Mouse (Mus musculus): ENCODE data around the gene Nlgn3. TPM values are rescaled to one million over a fixed set of nuclear protein-coding genes. Genes with fewer than 3 reads are reported as not detected.
A peak's percentile ranks its signal among the peaks of the same experiment; 100 is the strongest.

The Nlgn3 gene
- 0.20 and 0.40 TPM in 2 replicates for polyA plus RNA-seq (2012; rRNA removed)

DNA sequence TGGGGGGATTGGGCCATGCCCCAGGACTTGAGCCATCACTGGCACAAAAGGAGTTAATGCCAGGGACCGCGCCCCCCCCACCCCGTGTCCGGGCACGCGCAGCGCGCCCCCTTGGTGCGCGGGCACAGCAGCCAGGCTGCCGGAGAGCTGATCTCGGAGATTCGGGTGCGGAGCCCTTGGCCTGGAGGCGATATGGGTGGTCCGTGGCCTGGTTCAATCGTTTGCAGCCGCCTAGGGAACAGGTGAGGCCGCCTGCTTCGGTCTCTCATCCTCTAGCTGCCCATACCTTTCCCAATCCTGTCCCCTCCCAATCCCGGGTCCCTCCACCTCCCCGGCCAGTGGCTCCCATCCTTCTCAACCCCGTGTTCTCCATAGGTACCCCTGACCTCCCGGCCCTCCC is at the start of gene Nlgn3:
TSS of gene Nlgn3 (plus strand) at position 114 of the 400 bp plus-strand sequence.
- Histone ChIP-seq H3K36me3 (ENCODE audit: control insufficient read depth, insufficient read depth, low read length) (peaks cover 3% of the 10 kb centered on the region; the same call in 1 of the 2 replicates), H3K4me3 (ENCODE audit: control insufficient read depth, insufficient read depth, low read length) (no peak within 1 kb of the TSS), H3K27me3 (ENCODE audit: control insufficient read depth, insufficient read depth, low read length) (no peaks in the 10 kb centered on the region), H3K27ac (ENCODE audit: control insufficient read depth, insufficient read depth, low read length) (no peak within 1 kb of the TSS), H3K4me1 (replicated peaks; ENCODE audit: control insufficient read depth, insufficient read depth, low read length) (no peaks in the 10 kb centered on the region)
- no peak for DNase-seq
- no peak for TF ChIP-seq CTCF (IDR thresholded peaks at IDR 0.05; ENCODE audit: borderline replicate concordance, control insufficient read depth, extremely low read depth, insufficient read depth, low read length, poor library complexity)
- TF ChIP-seq POLR2A (IDR thresholded peaks at IDR 0.05; ENCODE audit: control insufficient read depth, extremely low read depth, insufficient read depth, low read length, poor library complexity) = no peak
- 18% methylated on average over 6 of the region's 24 CpGs for WGBS

DNA sequence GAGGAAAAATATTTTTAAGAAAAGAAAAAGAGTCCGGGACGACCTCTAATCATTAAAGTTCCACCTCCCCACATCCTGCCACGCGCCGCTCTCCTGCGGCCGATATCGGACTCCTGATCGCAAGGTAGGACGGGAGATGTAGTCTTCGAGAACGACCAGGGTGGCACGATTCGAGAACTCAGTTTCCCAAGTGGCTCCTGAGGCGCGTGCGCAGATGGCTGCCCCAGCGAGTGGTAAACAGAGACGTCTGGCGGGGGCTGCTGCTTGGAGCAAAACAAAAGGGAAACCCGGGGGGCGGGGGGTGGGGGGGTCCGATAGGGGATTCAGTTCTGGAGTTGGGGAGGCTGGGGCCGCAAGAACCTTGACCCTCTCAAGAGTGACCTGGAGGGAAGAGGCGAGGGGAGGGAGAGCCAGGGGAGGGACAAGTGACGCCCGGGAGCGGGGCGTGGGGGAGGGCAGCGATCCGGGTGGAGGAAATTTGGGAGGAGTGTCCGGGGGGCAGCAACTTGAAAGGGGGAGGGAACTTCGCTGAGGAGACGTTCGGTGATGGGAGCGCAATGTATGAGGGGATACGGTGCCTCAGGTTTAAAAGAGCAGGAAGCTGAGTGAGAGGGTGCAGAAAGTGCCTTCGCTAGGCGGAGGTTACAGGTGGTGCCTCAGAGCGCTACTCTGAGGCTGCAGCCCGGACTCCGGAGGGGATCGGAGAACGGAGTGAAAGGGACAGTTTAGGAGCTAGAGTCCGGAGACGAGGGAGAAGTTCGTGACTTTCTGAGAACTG is 44.8 kb upstream of the Nlgn3 start, which contains the start of gene Foxo4:
TSS of gene Foxo4 (plus strand) at position 577 of the 778 bp plus-strand sequence.
- Histone ChIP-seq H3K4me1 (replicated peaks; ENCODE audit: control insufficient read depth, insufficient read depth, low read length) (peaks cover 16% of the 10 kb centered on the region), H3K36me3 (ENCODE audit: control insufficient read depth, insufficient read depth, low read length) (0 out of 2 replicates have a peak, but pooled peaks cover 3% of the 10 kb centered on the region), H3K27me3 (ENCODE audit: control insufficient read depth, insufficient read depth, low read length) (no peaks in the 10 kb centered on the region), H3K27ac (ENCODE audit: control insufficient read depth, insufficient read depth, low read length) (peak within 1 kb of the TSS; percentile 67), H3K4me3 (ENCODE audit: control insufficient read depth, insufficient read depth, low read length) (peak within 1 kb of the TSS; percentile 67)
- DNase-seq = peak; percentile 85
- TF ChIP-seq CTCF (IDR thresholded peaks at IDR 0.05; ENCODE audit: borderline replicate concordance, control insufficient read depth, extremely low read depth, insufficient read depth, low read length, poor library complexity) (no peak), POLR2A (IDR thresholded peaks at IDR 0.05; ENCODE audit: control insufficient read depth, extremely low read depth, insufficient read depth, low read length, poor library complexity) (peak; percentile 94)
- WGBS = 2% methylated on average over 46 of the region's 47 CpGs

DNA sequence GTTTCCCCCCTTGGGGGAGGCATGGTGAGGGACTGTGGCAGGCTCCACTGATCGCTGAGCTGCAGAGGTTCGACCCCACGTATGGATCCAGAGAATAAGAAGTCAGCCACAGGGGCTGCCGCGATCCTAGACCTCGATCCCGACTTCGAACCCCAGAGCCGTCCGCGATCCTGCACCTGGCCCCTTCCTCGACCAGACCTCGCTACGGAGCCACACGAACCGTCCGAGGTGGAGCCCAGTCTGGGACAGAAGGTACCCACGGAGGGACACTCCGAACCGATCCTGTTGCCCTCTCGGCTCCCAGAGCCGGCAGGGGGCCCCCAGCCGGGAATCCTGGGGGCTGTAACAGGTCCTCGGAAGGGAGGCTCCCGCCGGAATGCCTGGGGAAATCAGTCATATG is 44.2 kb upstream of the Nlgn3 start:
- H3K4me3 ChIP-seq (ENCODE audit: control insufficient read depth, insufficient read depth, low read length) = peak overlapping the region; percentile 67
- DNase-seq = no peak
- no peak for TF ChIP-seq POLR2A (IDR thresholded peaks at IDR 0.05; ENCODE audit: control insufficient read depth, extremely low read depth, insufficient read depth, low read length, poor library complexity)
- TF ChIP-seq CTCF (IDR thresholded peaks at IDR 0.05; ENCODE audit: borderline replicate concordance, control insufficient read depth, extremely low read depth, insufficient read depth, low read length, poor library complexity) = no peak
- peaks cover 16% of the 10 kb centered on the region for H3K4me1 ChIP-seq (replicated peaks; ENCODE audit: control insufficient read depth, insufficient read depth, low read length)
- 0 out of 2 replicates have a peak, but pooled peaks cover 3% of the 10 kb centered on the region for H3K36me3 ChIP-seq (ENCODE audit: control insufficient read depth, insufficient read depth, low read length)
- 0% methylated on average over 26 of the region's 26 CpGs for WGBS
- H3K27me3 ChIP-seq (ENCODE audit: control insufficient read depth, insufficient read depth, low read length) = no peaks in the 10 kb centered on the region
- H3K27ac ChIP-seq (ENCODE audit: control insufficient read depth, insufficient read depth, low read length) = peak overlapping the region; percentile 67

DNA sequence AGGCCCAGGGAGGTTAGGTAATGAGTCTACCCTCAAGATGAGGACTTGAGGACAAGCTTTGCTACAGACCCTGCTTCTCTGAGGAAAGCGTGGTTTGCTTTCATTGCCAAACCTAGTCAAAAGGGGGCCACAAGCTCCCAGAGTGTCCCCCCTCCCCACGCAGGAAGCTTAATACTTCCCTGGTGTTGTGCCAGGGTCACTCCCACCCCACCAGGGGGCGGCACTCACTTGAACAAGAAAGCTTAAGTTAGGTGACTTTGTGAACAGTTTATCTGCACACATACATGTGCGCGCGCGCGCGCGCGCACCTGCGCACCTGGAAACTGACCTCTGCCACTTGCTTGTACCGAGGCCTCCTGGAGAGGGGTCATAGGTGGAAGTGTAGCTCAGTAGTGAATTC is 42.4 kb upstream of the Nlgn3 start:
- no peak overlapping the region for H3K4me3 ChIP-seq (ENCODE audit: control insufficient read depth, insufficient read depth, low read length)
- 0 out of 2 replicates have a peak, but pooled peaks cover 6% of the 10 kb centered on the region for H3K36me3 ChIP-seq (ENCODE audit: control insufficient read depth, insufficient read depth, low read length)
- peaks cover 29% of the 10 kb centered on the region for H3K4me1 ChIP-seq (replicated peaks; ENCODE audit: control insufficient read depth, insufficient read depth, low read length)
- no peaks in the 10 kb centered on the region for H3K27me3 ChIP-seq (ENCODE audit: control insufficient read depth, insufficient read depth, low read length)
- H3K27ac ChIP-seq (ENCODE audit: control insufficient read depth, insufficient read depth, low read length) = no peak overlapping the region
- peak; percentile 69 for DNase-seq
- WGBS = 81% methylated on average over 13 of the region's 13 CpGs
- no peak for TF ChIP-seq POLR2A (IDR thresholded peaks at IDR 0.05; ENCODE audit: control insufficient read depth, extremely low read depth, insufficient read depth, low read length, poor library complexity)
- peak; percentile 46; the same call in 1 of the 2 replicates for TF ChIP-seq CTCF (IDR thresholded peaks at IDR 0.05; ENCODE audit: borderline replicate concordance, control insufficient read depth, extremely low read depth, insufficient read depth, low read length, poor library complexity)

DNA sequence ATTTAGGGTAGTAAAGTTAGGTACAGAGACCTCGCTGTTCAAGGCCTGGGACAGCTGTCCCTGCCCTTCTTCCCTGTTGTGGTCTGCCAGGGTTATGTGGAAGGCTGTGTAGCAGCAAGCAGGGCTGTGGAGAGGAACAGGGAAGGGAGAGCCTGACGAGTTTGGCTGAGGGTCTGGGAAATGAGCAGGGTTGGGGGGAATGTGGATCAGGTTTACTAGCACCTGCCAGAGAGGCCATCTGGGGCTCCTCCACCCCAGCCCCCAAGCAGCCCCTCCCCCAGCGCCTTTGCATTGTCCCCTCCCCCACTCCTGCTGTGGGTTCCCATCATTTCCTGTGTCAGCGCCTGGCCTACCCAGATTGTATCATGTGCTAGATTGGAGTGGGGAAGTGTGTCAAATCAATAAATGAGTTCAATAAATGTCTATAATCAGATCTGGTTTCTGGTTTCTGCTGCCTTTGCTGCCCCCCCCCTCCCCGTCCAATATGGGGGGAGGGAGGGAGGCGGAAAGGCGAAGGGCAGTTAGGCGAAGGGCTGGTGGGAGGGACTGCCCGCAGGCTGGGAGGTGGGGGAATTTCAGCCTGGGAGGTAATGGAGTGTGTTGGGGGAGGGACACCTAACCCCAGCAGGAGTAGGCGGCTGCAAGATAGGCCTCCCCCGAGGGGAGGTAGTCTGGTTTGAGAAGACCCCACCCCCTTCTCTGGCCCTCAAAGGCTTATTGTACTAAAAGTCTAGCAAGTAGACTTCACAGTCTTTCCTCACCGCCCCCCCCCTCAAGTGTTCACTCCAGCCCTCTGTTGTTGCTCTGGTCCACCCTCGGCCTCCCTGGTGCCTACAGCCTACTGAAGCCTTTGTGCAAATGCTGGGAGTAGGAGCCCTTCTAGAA is 38.3 kb upstream of the Nlgn3 start:
- 0 out of 2 replicates have a peak overlapping the region, but pooled peaks have one; percentile 23 for H3K4me3 ChIP-seq (ENCODE audit: control insufficient read depth, insufficient read depth, low read length)
- 6% methylated on average over 8 of the region's 13 CpGs for WGBS

DNA sequence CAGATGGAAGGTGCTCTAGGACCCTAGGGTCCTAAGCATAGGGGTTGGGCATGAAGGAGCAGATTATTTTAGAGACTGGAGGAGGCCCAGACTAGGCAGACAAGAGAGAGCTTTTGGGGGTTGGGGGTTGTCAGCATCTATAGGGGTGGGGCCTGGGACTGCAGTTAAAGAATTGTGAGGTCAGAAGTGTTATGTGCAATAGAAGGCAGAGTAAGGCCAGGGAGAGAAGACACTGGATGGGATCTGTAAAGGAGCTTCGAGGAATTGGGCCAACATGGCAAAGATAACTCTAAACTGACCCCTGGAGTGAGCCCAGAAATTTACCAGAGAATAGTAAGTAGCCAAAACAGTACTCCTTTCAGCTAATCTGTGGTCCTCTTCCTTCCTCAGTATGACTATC is 35.1 kb upstream of the Nlgn3 start, which contains the start of gene Gm614:
TSS of gene Gm614 (minus strand) at position 101 of the 400 bp plus-strand sequence.
- no peak for DNase-seq

More for the DNA sequence above, 38.3 kb upstream of the Nlgn3 start:
- Histone ChIP-seq H3K36me3 (ENCODE audit: control insufficient read depth, insufficient read depth, low read length) (peaks cover 32% of the 10 kb centered on the region), H3K27me3 (ENCODE audit: control insufficient read depth, insufficient read depth, low read length) (no peaks in the 10 kb centered on the region), H3K27ac (ENCODE audit: control insufficient read depth, insufficient read depth, low read length) (peak overlapping the region; percentile 98), H3K4me1 (replicated peaks; ENCODE audit: control insufficient read depth, insufficient read depth, low read length) (peaks cover 40% of the 10 kb centered on the region)
- TF ChIP-seq POLR2A (IDR thresholded peaks at IDR 0.05; ENCODE audit: control insufficient read depth, extremely low read depth, insufficient read depth, low read length, poor library complexity) = no peak
- no peak for TF ChIP-seq CTCF (IDR thresholded peaks at IDR 0.05; ENCODE audit: borderline replicate concordance, control insufficient read depth, extremely low read depth, insufficient read depth, low read length, poor library complexity)
- DNase-seq = peak; percentile 48

More for the DNA sequence above, 35.1 kb upstream of the Nlgn3 start, which contains the start of gene Gm614:
- TF ChIP-seq POLR2A (IDR thresholded peaks at IDR 0.05; ENCODE audit: control insufficient read depth, extremely low read depth, insufficient read depth, low read length, poor library complexity) (no peak), CTCF (IDR thresholded peaks at IDR 0.05; ENCODE audit: borderline replicate concordance, control insufficient read depth, extremely low read depth, insufficient read depth, low read length, poor library complexity) (no peak)
- no peak within 1 kb of the TSS for H3K27ac ChIP-seq (ENCODE audit: control insufficient read depth, insufficient read depth, low read length)
- peaks cover 33% of the 10 kb centered on the region for H3K4me1 ChIP-seq (replicated peaks; ENCODE audit: control insufficient read depth, insufficient read depth, low read length)
- H3K36me3 ChIP-seq (ENCODE audit: control insufficient read depth, insufficient read depth, low read length) = peaks cover 35% of the 10 kb centered on the region
- WGBS = 100% methylated on average over 1 of the region's 1 CpGs
- H3K4me3 ChIP-seq (ENCODE audit: control insufficient read depth, insufficient read depth, low read length) = no peak within 1 kb of the TSS
- H3K27me3 ChIP-seq (ENCODE audit: control insufficient read depth, insufficient read depth, low read length) = no peaks in the 10 kb centered on the region

Measured in thymus, adult 2 months (tissue).